Mouse (Mus musculus): Measurements from ENCODE around the gene Ccdc30. TPM values are rescaled to one million over a fixed set of nuclear protein-coding genes. Genes with fewer than 3 reads are reported as not detected.

The Ccdc30 gene
- polyA plus RNA-seq, 1 experiment from 2014 or later, result 1.6 TPM

DNA sequence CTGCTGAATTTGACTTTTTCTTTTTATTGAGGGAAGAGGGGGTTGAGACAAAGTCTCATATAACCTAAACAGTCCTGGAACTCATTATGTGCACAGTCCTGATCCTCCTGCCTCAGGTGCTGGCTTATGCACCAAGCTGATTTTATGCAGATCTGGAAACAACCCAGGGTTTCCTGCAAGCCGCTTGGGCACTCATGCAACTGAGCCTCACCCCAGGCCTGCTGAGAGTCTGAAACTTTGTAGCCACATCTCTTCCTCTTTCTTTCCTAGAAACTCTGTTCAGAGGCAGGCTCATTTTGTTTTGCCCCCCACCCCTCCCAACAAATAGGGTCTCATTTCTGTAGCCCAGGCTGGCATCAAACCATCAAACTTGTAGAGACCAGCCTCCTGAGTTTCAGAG, 101.6 kb downstream of the Ccdc30 start:
- no peaks in the 10 kb centered on the region for H3K9me3 ChIP-seq (ENCODE audit: control insufficient read depth, low read length)
- DNase-seq (ENCODE audit: low spot score) (no peak), ATAC-seq (replicated peaks; ENCODE audit: low FRiP score) (no peak)
- no peak overlapping the region for H3K9ac ChIP-seq (ENCODE audit: low read depth, low read length)
- no peak overlapping the region for H3K4me2 ChIP-seq
- H3K4me3 ChIP-seq (ENCODE audit: low read depth, low read length), result no peak overlapping the region
- WGBS, result 89% methylated on average over 1 of the region's 1 CpGs
- no peaks in the 10 kb centered on the region for H3K4me1 ChIP-seq (replicated peaks; ENCODE audit: control insufficient read depth, insufficient read depth, low read length)
- H3K27ac ChIP-seq (ENCODE audit: low read depth, low read length), result no peak overlapping the region
- H3K36me3 ChIP-seq (ENCODE audit: control insufficient read depth, insufficient read depth, low read length), result peaks cover 37% of the 10 kb centered on the region
- H3K27me3 ChIP-seq (replicated peaks; ENCODE audit: control insufficient read depth, insufficient read depth, low read length), result no peaks in the 10 kb centered on the region

DNA sequence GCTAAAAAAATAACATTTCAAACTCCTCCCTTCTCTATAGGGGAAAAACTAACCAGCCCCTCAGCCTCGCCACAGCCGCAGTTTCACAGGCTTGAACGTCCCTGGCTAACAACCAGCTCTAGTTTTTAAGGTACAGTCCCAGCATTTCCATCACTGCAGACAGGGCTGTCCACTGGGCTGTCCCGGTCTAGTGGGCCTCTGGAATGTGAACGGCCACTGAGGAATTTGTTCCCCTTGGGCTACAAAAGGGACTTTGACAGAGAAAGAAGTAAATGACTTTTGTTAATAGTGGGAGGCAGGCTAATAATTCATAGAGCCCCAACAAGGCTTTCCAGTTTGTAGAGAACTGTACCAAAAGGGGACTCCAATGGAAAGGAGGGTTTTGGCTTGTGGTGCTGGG, 109.9 kb downstream of the Ccdc30 start:
- no peaks in the 10 kb centered on the region for H3K9me3 ChIP-seq (ENCODE audit: control insufficient read depth, low read length)
- no peak overlapping the region for H3K27ac ChIP-seq (ENCODE audit: low read depth, low read length)
- H3K36me3 ChIP-seq (ENCODE audit: control insufficient read depth, insufficient read depth, low read length), result peaks cover 18% of the 10 kb centered on the region
- H3K4me3 ChIP-seq (ENCODE audit: low read depth, low read length), result no peak overlapping the region
- ATAC-seq (replicated peaks; ENCODE audit: low FRiP score), result no peak
- H3K9ac ChIP-seq (ENCODE audit: low read depth, low read length), result no peak overlapping the region
- no peaks in the 10 kb centered on the region for H3K4me1 ChIP-seq (replicated peaks; ENCODE audit: control insufficient read depth, insufficient read depth, low read length)
- no peaks in the 10 kb centered on the region for H3K27me3 ChIP-seq (replicated peaks; ENCODE audit: control insufficient read depth, insufficient read depth, low read length)
- WGBS, result 94% methylated on average over 5 of the region's 5 CpGs
- no peak overlapping the region for H3K4me2 ChIP-seq
- no peak for DNase-seq (ENCODE audit: low spot score)

DNA sequence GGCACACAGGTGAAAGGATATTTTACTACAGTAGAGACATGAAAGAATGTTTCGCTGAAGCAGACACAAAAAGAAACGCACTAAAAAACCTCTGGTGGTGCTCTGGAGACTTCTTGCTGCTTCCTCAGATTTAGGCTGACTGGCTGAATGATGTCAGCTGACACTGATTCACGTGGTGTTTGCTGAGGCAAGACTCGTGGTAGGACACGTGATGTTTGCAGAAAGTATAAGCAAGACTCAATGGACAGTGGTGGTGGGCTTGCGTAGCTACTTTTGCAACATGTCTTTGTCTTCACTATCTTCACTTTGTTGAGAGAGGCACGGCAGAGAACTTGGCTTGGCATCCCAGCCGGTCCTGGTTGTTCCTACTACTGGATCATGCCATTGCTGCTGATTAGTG, 112.0 kb downstream of the Ccdc30 start:
- no peak overlapping the region for H3K4me2 ChIP-seq
- peaks cover 10% of the 10 kb centered on the region for H3K36me3 ChIP-seq (ENCODE audit: control insufficient read depth, insufficient read depth, low read length)
- no peaks in the 10 kb centered on the region for H3K27me3 ChIP-seq (replicated peaks; ENCODE audit: control insufficient read depth, insufficient read depth, low read length)
- 86% methylated on average over 8 of the region's 8 CpGs for WGBS
- H3K27ac ChIP-seq (ENCODE audit: low read depth, low read length), result no peak overlapping the region
- no peak for DNase-seq (ENCODE audit: low spot score)
- no peaks in the 10 kb centered on the region for H3K4me1 ChIP-seq (replicated peaks; ENCODE audit: control insufficient read depth, insufficient read depth, low read length)
- ATAC-seq (replicated peaks; ENCODE audit: low FRiP score), result no peak
- no peaks in the 10 kb centered on the region for H3K9me3 ChIP-seq (ENCODE audit: control insufficient read depth, low read length)
- H3K9ac ChIP-seq (ENCODE audit: low read depth, low read length), result no peak overlapping the region
- no peak overlapping the region for H3K4me3 ChIP-seq (ENCODE audit: low read depth, low read length)

DNA sequence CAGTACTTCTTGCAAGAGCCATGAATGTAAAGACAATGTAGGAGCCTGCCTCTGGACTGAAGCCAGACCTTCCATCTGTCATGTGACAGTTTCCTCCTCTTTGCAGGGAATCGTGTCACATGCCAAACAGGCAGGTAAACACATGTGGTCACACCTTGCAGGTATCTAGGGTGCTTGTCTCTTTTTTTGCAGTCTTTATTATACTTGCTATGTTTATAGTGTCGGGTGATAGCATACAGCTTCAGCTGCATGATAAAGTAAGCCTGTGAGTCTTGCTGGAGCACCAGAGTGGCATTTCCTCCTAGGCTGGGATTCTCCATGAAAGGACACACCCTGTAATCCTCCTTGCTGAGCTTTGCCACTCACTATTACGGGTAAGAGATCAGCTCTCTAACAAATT, 113.5 kb downstream of the Ccdc30 start:
- Histone ChIP-seq H3K27me3 (replicated peaks; ENCODE audit: control insufficient read depth, insufficient read depth, low read length) (no peaks in the 10 kb centered on the region), H3K4me2 (no peak overlapping the region), H3K9me3 (ENCODE audit: control insufficient read depth, low read length) (no peaks in the 10 kb centered on the region), H3K36me3 (ENCODE audit: control insufficient read depth, insufficient read depth, low read length) (peaks cover 2% of the 10 kb centered on the region; the same call in 1 of the 2 replicates), H3K4me1 (replicated peaks; ENCODE audit: control insufficient read depth, insufficient read depth, low read length) (no peaks in the 10 kb centered on the region), H3K27ac (ENCODE audit: low read depth, low read length) (no peak overlapping the region), H3K4me3 (ENCODE audit: low read depth, low read length) (no peak overlapping the region), H3K9ac (ENCODE audit: low read depth, low read length) (no peak overlapping the region)
- ATAC-seq (replicated peaks; ENCODE audit: low FRiP score) (no peak), DNase-seq (ENCODE audit: low spot score) (no peak)
- 77% methylated on average over 3 of the region's 3 CpGs for WGBS

DNA sequence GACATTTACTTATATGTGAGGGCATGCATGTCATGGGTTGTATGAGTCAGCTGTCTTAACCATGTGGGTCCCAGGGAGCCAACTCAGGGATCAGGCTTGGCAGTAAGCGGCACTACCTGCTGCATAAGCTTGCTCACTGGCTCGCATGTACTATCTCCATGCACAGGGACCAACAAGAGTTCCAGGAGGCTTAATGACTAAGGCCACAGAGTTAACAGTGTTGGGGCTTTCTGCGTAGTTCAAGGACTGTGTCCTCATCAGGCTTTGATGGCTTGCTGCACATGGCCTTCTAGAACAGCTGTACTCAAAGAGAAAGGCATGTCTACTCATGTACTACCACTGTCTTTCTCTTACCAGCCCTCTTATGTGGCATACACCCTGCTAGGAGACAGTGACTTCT, 114.6 kb downstream of the Ccdc30 start:
- Histone ChIP-seq H3K9ac (ENCODE audit: low read depth, low read length) (no peak overlapping the region), H3K36me3 (ENCODE audit: control insufficient read depth, insufficient read depth, low read length) (no peaks in the 10 kb centered on the region), H3K9me3 (ENCODE audit: control insufficient read depth, low read length) (no peaks in the 10 kb centered on the region), H3K4me3 (ENCODE audit: low read depth, low read length) (no peak overlapping the region), H3K27ac (ENCODE audit: low read depth, low read length) (no peak overlapping the region), H3K27me3 (replicated peaks; ENCODE audit: control insufficient read depth, insufficient read depth, low read length) (no peaks in the 10 kb centered on the region), H3K4me2 (no peak overlapping the region), H3K4me1 (replicated peaks; ENCODE audit: control insufficient read depth, insufficient read depth, low read length) (no peaks in the 10 kb centered on the region; the same call in 1 of the 2 replicates)
- ATAC-seq (replicated peaks; ENCODE audit: low FRiP score), result no peak
- WGBS, result 88% methylated on average over 3 of the region's 3 CpGs
- no peak for DNase-seq (ENCODE audit: low spot score)

DNA sequence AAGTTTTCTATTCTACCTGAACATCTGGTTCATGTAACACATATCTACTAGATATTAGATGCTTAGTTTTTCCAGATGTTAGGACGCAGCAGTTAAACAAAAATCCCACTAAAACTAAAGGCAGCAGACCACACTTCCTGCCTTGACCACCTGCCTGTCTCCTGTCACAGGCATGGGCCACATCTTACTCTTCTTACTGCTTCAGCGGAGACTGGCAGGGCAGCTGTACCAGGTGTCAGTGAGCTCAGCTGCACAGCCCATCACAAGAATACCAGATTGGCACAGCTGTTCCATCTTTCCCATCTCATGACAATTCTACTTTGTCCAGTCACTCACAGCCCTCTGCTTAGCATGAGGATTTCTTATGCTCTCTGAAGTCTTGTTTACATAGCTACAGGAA, 118.0 kb downstream of the Ccdc30 start:
- Histone ChIP-seq H3K4me1 (replicated peaks; ENCODE audit: control insufficient read depth, insufficient read depth, low read length) (peaks cover 5% of the 10 kb centered on the region), H3K9me3 (ENCODE audit: control insufficient read depth, low read length) (no peaks in the 10 kb centered on the region), H3K27me3 (replicated peaks; ENCODE audit: control insufficient read depth, insufficient read depth, low read length) (no peaks in the 10 kb centered on the region), H3K27ac (ENCODE audit: low read depth, low read length) (no peak overlapping the region), H3K36me3 (ENCODE audit: control insufficient read depth, insufficient read depth, low read length) (no peaks in the 10 kb centered on the region), H3K9ac (ENCODE audit: low read depth, low read length) (no peak overlapping the region), H3K4me3 (ENCODE audit: low read depth, low read length) (no peak overlapping the region), H3K4me2 (no peak overlapping the region)
- 79% methylated on average over 2 of the region's 2 CpGs for WGBS
- DNase-seq (ENCODE audit: low spot score), result no peak
- no peak for ATAC-seq (replicated peaks; ENCODE audit: low FRiP score)

DNA sequence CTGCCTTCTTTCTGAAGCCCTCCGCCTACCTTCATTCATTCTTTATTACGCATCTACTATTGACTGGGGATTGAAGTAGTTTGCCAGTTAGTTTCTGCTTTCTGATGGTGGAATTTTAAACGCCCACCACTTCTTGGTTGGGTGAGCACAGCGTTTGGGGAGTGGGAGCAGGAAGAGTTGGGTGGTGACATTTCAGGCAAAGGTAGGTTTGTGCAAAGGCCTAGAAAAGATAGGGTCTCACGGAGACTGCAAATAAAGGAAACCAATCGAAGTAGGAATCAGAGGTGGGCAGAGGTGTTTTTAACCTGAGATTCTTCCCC, 120.2 kb downstream of the Ccdc30 start:
- 9% methylated on average over 6 of the region's 6 CpGs for WGBS

DNA sequence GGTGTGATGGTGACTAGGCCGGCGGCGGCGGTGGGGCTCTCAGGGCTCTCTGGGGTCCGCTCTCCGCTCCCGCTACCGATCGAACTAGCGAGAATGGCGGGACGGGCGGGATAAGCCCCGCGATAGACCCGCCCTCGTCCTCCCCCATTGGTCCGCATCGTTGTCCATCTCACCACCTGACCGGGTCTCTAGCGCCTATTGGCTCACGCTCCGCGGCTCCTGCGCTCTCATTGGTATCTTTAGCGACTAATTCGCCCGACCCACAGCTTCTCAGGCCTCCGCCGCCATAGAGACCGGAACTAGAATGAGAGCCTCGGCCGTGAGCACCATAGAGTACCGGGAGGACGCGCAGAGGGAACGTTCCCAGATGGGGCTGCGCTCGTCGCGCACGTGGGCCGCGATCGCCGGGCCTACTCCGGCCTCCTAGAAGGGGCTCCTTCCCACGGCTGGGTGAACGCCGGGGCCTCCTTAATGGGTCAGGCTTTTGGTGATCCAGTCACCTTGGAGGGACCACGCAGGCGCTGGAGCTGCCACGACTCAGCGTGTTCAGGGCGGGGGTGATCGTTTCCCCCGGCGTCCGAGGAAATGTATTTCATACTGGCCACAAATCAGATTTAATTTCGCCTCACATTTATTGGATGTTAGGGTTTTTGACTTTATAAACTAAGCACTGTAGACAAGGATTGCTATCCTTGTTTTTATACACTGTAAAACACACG, 120.7 kb downstream of the Ccdc30 start, which contains the start of gene Ybx1:
Gene Ybx1 (minus strand): TSS at position 190 of the 719 bp plus-strand sequence.
- DNase-seq (ENCODE audit: low spot score) (peak; percentile 98), ATAC-seq (replicated peaks; ENCODE audit: low FRiP score) (peak; percentile 98)
- Histone ChIP-seq H3K4me1 (replicated peaks; ENCODE audit: control insufficient read depth, insufficient read depth, low read length) (peaks cover 19% of the 10 kb centered on the region), H3K36me3 (ENCODE audit: control insufficient read depth, insufficient read depth, low read length) (peaks cover 9% of the 10 kb centered on the region; the same call in 1 of the 2 replicates), H3K9ac (ENCODE audit: low read depth, low read length) (peak within 1 kb of the TSS; percentile 94), H3K9me3 (ENCODE audit: control insufficient read depth, low read length) (no peaks in the 10 kb centered on the region), H3K27ac (ENCODE audit: low read depth, low read length) (peak within 1 kb of the TSS; percentile 80), H3K4me3 (ENCODE audit: low read depth, low read length) (peak within 1 kb of the TSS; percentile 97), H3K27me3 (replicated peaks; ENCODE audit: control insufficient read depth, insufficient read depth, low read length) (no peaks in the 10 kb centered on the region), H3K4me2 (peak within 1 kb of the TSS; percentile 90)
- under 1% methylated on average over 60 of the region's 61 CpGs for WGBS

More for the DNA sequence above, 120.2 kb downstream of the Ccdc30 start:
- no peaks in the 10 kb centered on the region for H3K27me3 ChIP-seq (replicated peaks; ENCODE audit: control insufficient read depth, insufficient read depth, low read length)
- ATAC-seq (replicated peaks; ENCODE audit: low FRiP score) (no peak), DNase-seq (ENCODE audit: low spot score) (no peak)
- peaks cover 19% of the 10 kb centered on the region for H3K4me1 ChIP-seq (replicated peaks; ENCODE audit: control insufficient read depth, insufficient read depth, low read length)
- peak overlapping the region; percentile 94 for H3K9ac ChIP-seq (ENCODE audit: low read depth, low read length)
- H3K9me3 ChIP-seq (ENCODE audit: control insufficient read depth, low read length), result no peaks in the 10 kb centered on the region
- H3K4me2 ChIP-seq, result peak overlapping the region; percentile 90
- H3K4me3 ChIP-seq (ENCODE audit: low read depth, low read length), result peak overlapping the region; percentile 97
- peak overlapping the region; percentile 80 for H3K27ac ChIP-seq (ENCODE audit: low read depth, low read length)
- H3K36me3 ChIP-seq (ENCODE audit: control insufficient read depth, insufficient read depth, low read length), result peaks cover 7% of the 10 kb centered on the region; the same call in 1 of the 2 replicates

Data from liver, embryonic 11.5 days (tissue).